Mouse (Mus musculus): ENCODE results near the gene Comt.

The Comt gene

DNA sequence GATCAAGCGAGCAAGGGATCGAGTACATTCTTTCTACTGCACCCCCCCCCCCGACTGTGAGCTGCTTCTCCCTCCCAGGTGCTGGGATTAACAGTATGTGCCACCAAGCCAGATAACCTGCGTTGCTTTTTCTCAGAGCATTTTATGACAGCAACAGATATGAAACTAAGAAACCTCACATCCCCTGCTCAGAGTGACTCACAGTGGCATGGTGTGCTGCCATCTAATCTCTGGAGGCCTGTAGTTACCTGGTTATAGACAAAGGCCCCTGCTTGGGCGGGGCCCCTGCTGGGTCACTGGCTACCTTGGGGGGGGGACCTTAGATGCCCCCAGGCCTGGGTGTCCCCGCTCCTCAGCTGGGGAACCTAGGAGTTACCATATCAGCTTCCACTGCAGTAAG is 68.7 kb downstream of the Comt start:
- DNase-seq (ENCODE audit: low spot score), result no peak

DNA sequence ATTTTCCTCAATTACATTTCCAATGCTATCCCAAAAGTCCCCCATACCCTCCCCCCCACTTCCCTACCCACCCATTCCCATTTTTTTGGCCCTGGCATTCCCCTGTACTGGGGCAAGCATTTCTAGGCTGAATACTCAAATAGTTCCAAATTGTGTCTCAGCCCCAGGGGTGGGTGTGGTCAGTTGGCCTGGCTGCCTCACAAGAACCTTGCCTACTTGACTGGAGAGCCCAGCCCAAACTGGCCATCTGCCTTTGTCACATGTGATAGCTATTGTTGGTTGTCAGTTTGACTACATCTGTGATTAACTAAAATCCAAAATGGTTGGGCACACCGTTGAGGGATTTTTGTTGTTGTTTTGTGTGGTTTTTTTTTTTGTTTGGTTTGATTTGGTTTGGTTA is 69.7 kb downstream of the Comt start:
- no peak for DNase-seq (ENCODE audit: low spot score)
